Mouse (Mus musculus) neural tube, embryonic 14.5 days (tissue): ENCODE measurements at regions not wholly inside any gene's neighbourhood (a gene's known extent, or its start where the extent isn't known, plus 50 kb on each side); places are given as distances from the start of the nearest gene placed in this dataset.

Source experiments
- ATAC-seq: fragments of 200-750 bp; cut with Nextera tagmentation; 2 replicates; pipeline ENCODE4 v1.8.0; 2017; ENCODE audit warnings: low read depth, mild to moderate bottlenecking, moderate TSS enrichment, moderate library complexity
- H3K27ac ChIP-seq: fragments of 300-500 bp; sonication (generic); 2 replicates; pipeline ENCODE4 v1.5.1; 2014; ENCODE audit warnings: low read depth, mild to moderate bottlenecking, control low read depth, low read length, moderate library complexity, mixed read lengths
- H3K27me3 ChIP-seq: fragments of 300-500 bp; sonication (generic); 2 replicates; pipeline ENCODE4 v1.6.1; 2014; ENCODE audit warnings: low read length; ENCODE audit not compliant: control insufficient read depth, insufficient read depth
- H3K36me3 ChIP-seq: fragments of 300-500 bp; sonication (generic); 2 replicates; pipeline ENCODE4 v1.6.1; 2014; ENCODE audit warnings: low read length, mixed read lengths; ENCODE audit not compliant: control insufficient read depth, insufficient read depth
- H3K4me1 ChIP-seq: fragments of 300-500 bp; sonication (generic); 2 replicates; pipeline ENCODE4 v1.6.1; 2014; ENCODE audit warnings: low read length; ENCODE audit not compliant: control insufficient read depth, insufficient read depth
- H3K4me2 ChIP-seq: fragments of 300-500 bp; sonication (generic); 2 replicates; pipeline ENCODE4 v1.6.1; 2014; ENCODE audit warnings: mild to moderate bottlenecking, low read depth, low read length, control low read depth
- H3K4me3 ChIP-seq: fragments of 300-500 bp; sonication (generic); 2 replicates; pipeline ENCODE4 v1.5.1; 2014; ENCODE audit warnings: low read depth, low read length, control low read depth, mixed read lengths
- H3K9ac ChIP-seq: fragments of 300-500 bp; sonication (generic); replicated peaks from 2 replicates; pipeline ENCODE4 v1.6.1; 2014; ENCODE audit warnings: low read depth, mild to moderate bottlenecking, control low read depth, low read length, mixed read lengths
- H3K9me3 ChIP-seq: fragments of 300-500 bp; sonication (generic); 2 replicates; pipeline ENCODE4 v1.6.1; 2016; ENCODE audit warnings: low read length; ENCODE audit not compliant: control insufficient read depth
- WGBS: fragments of 180-500 bp; shearing (Covaris S2); extraction: QIAGEN DNeasy Blood & Tissue Kit; methylation state at CpG from one replicate; pipeline ENCODE4 v1.1.7; 2014; 5-methylcytosine and 5-hydroxymethylcytosine counted together

DNA sequence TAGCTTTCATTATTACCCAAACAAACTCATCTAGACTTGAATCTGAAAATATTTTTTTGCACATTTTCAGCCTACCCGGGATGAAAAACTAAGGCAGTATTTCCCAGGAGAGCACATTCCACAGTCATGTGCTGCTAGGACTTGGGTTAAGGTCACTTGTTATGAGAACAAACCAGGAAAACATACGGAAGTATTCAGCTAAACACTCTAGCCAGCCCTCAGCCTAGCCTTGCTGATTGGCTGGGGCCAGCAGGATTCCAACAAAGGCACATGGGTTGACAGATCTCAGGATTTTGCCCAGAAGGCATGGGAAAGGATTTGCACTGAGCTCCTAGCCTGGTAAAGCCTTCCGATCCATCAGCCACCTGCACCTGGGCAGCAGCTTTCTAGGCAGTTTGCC, 68.0 kb upstream of the Jak1 start:
- Histone ChIP-seq H3K36me3 (no peaks in the 10 kb centered on the region), H3K4me3 (no peak overlapping the region), H3K9me3 (no peaks in the 10 kb centered on the region), H3K9ac (no peak overlapping the region), H3K27ac (no peak overlapping the region), H3K27me3 (no peaks in the 10 kb centered on the region), H3K4me1 (no peaks in the 10 kb centered on the region), H3K4me2 (no peak overlapping the region)
- 84% methylated on average over 3 of the region's 3 CpGs for WGBS
- ATAC-seq, result no peak

GRCm38 (mm10) chr4:101331231-101331630, 66.1 kb upstream of the Jak1 start:
- Histone ChIP-seq H3K4me2 (no peak overlapping the region), H3K27ac (no peak overlapping the region), H3K36me3 (no peaks in the 10 kb centered on the region), H3K9ac (no peak overlapping the region), H3K27me3 (no peaks in the 10 kb centered on the region), H3K4me1 (no peaks in the 10 kb centered on the region), H3K4me3 (no peak overlapping the region), H3K9me3 (no peaks in the 10 kb centered on the region)
- WGBS, result 82% methylated on average over 4 of the region's 4 CpGs
- no peak for ATAC-seq

DNA sequence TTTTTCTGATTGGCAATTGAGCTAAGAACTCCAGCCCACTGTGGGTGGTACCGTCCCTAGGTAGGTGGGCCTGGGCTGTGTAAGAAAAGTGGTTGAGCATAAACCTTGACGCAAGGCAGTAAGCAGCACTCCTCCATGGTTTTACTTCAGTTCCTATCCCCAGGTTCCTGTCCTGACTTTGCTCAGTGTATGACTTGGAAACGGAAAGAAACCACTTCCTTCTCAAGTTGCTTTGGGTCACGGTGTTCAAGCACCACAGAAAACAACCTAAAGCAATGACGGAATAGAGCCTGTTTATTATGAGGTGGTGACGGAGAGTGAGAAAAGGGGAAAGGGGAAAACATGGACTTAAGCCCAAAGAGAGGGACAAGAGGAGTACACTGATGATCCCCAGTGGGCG, 64.0 kb upstream of the Jak1 start:
- no peak for ATAC-seq
- WGBS, result 92% methylated on average over 7 of the region's 7 CpGs
- Histone ChIP-seq H3K4me3 (no peak overlapping the region), H3K4me2 (no peak overlapping the region), H3K4me1 (no peaks in the 10 kb centered on the region), H3K27ac (no peak overlapping the region), H3K9me3 (no peaks in the 10 kb centered on the region), H3K9ac (no peak overlapping the region), H3K36me3 (no peaks in the 10 kb centered on the region), H3K27me3 (no peaks in the 10 kb centered on the region)

- H3K27ac ChIP-seq, result no peak overlapping the region
- no peaks in the 10 kb centered on the region for H3K9me3 ChIP-seq
- H3K4me2 ChIP-seq, result no peak overlapping the region
- H3K27me3 ChIP-seq, result no peaks in the 10 kb centered on the region
- H3K36me3 ChIP-seq, result no peaks in the 10 kb centered on the region
- H3K9ac ChIP-seq, result no peak overlapping the region
- ATAC-seq, result no peak
- no peak overlapping the region for H3K4me3 ChIP-seq
- WGBS, result 86% methylated on average over 3 of the region's 3 CpGs
- no peaks in the 10 kb centered on the region for H3K4me1 ChIP-seq
Measured at GRCm38 (mm10) chr4:101326067-101326466, 61.0 kb upstream of the Jak1 start.

DNA sequence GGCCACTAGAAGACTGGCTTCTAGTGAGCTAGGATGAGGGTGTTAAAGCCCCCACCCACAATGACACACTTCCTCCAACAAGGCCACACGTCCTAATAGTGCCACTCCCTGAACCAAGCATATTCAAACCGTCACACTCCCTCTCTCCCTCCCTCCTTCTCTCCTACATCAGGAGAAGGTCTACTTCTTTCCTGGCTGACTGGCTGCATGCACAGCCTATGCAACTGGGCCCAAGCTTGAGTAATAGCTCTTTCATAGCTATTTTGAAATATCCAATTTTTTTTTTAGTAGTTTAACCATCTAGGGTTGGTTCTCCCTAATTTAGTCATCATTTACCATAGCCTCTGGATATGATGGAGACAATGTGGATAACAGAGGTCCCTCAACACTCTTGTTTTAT, 56.6 kb upstream of the Jak1 start:
- Histone ChIP-seq H3K9me3 (no peaks in the 10 kb centered on the region), H3K4me1 (no peaks in the 10 kb centered on the region), H3K27me3 (no peaks in the 10 kb centered on the region), H3K4me2 (no peak overlapping the region), H3K4me3 (no peak overlapping the region), H3K27ac (no peak overlapping the region), H3K36me3 (no peaks in the 10 kb centered on the region), H3K9ac (no peak overlapping the region)
- WGBS, result 76% methylated on average over 2 of the region's 2 CpGs
- no peak for ATAC-seq

DNA sequence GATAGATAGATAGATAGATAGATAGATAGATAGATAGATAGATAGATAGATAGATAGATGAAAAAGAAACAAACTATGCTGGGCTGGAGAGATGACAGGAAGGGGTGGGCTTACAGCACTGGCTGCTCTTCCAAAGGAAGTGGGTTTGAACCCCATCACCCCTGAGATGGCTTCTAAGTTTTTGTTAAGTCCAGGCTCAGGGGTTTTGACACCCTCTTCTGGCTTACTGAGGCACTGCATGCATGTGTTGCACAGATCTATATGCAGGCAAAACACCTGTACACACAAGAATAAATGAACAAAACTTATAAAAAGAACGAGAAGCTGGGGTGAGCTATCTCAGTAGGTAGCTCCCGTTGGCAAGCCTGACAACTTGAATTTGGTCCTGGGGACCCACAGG, 55.5 kb upstream of the Jak1 start:
- H3K27ac ChIP-seq, result no peak overlapping the region
- WGBS, result 82% methylated on average over 2 of the region's 2 CpGs
- H3K4me1 ChIP-seq, result no peaks in the 10 kb centered on the region
- H3K4me2 ChIP-seq, result no peak overlapping the region
- no peak overlapping the region for H3K4me3 ChIP-seq
- H3K9me3 ChIP-seq, result no peaks in the 10 kb centered on the region
- no peaks in the 10 kb centered on the region for H3K27me3 ChIP-seq
- no peak overlapping the region for H3K9ac ChIP-seq
- no peaks in the 10 kb centered on the region for H3K36me3 ChIP-seq
- ATAC-seq, result no peak

DNA sequence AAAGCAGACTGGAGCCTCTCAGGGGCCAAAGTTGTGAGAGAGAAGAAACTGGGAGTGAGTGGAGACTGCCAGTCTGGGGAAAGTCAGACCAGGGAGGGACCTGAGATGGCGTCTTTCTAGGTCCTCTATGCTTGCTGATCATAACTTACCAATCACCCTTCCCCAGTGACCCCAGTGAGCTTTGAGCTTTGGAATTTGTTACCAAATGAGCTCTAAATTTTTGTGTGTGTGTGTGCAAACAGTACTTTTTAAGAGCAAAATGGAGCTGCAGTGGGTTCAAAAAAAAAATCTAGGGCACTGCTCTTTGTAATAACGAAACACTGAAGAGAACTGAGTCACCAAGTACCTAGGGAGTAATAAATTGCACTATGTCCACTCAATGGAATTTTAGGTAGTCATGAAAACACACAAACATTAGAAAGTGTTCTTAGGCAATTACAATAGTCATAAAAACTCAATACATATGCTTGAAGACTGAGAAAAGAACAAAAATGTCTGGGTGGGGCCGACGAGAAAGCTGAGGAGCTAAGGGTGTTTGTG, 54.7 kb upstream of the Jak1 start:
- ATAC-seq, result no peak
- no peaks in the 10 kb centered on the region for H3K27me3 ChIP-seq
- H3K4me1 ChIP-seq, result no peaks in the 10 kb centered on the region
- H3K36me3 ChIP-seq, result no peaks in the 10 kb centered on the region
- no peak overlapping the region for H3K4me2 ChIP-seq
- no peak overlapping the region for H3K4me3 ChIP-seq
- no peak overlapping the region for H3K27ac ChIP-seq
- WGBS, result 82% methylated on average over 4 of the region's 4 CpGs
- no peaks in the 10 kb centered on the region for H3K9me3 ChIP-seq
- H3K9ac ChIP-seq, result no peak overlapping the region

DNA sequence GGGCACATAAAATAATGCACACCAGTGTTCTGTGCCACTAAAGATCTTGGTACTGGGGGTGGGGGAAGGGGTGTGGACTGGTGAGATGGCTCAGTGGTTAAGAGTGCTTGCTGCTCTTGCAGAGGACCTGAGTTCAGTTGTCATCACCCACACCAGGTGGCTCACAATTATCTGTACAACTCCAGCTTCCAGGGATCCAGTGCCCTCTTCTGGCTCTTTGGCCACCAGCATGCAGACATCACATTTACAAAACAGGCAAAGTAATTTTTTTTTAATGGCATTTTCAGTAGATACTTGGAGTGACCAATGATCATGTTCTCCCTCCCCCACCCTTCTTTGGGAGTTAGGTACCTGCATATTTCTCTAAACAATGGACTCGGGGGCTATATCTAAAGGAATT, 53.8 kb upstream of the Jak1 start:
- Histone ChIP-seq H3K27me3 (no peaks in the 10 kb centered on the region), H3K9ac (no peak overlapping the region), H3K27ac (no peak overlapping the region), H3K9me3 (no peaks in the 10 kb centered on the region), H3K4me1 (no peaks in the 10 kb centered on the region), H3K36me3 (no peaks in the 10 kb centered on the region), H3K4me2 (no peak overlapping the region), H3K4me3 (no peak overlapping the region)
- no peak for ATAC-seq
- WGBS, result 86% methylated on average over 1 of the region's 1 CpGs

GRCm38 (mm10) chr4:101316061-101316460, 51.0 kb upstream of the Jak1 start:
- Histone ChIP-seq H3K9me3 (no peaks in the 10 kb centered on the region), H3K9ac (no peak overlapping the region), H3K27me3 (no peaks in the 10 kb centered on the region), H3K4me2 (no peak overlapping the region), H3K36me3 (no peaks in the 10 kb centered on the region), H3K27ac (no peak overlapping the region), H3K4me3 (no peak overlapping the region), H3K4me1 (no peaks in the 10 kb centered on the region)
- no peak for ATAC-seq
- 62% methylated on average over 6 of the region's 6 CpGs for WGBS
